Mouse (Mus musculus): ENCODE results near the gene Padi2.

Padi2 gene

DNA sequence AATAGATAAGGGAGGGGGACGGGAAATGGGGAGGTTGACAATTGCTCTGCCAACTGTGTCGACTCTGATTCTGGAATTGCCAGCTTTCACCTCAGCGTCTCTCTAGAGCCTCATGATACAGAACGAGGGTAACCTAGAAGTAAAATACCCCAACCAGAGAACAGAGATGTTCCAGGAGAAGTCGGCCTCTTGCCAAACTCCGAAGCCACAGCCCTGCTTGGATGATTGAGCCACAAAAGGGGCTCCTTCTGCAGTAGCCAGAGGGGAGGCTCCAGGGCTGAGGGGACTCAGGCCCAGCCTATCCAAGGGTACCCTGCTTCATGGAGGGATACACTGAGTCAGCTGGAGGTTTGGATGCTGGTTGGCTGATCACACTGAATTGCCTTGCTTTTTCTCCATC lies 52.2 kb downstream of the Padi2 start:
- no peak for DNase-seq (ENCODE audit: low spot score in 2 of 2)

DNA sequence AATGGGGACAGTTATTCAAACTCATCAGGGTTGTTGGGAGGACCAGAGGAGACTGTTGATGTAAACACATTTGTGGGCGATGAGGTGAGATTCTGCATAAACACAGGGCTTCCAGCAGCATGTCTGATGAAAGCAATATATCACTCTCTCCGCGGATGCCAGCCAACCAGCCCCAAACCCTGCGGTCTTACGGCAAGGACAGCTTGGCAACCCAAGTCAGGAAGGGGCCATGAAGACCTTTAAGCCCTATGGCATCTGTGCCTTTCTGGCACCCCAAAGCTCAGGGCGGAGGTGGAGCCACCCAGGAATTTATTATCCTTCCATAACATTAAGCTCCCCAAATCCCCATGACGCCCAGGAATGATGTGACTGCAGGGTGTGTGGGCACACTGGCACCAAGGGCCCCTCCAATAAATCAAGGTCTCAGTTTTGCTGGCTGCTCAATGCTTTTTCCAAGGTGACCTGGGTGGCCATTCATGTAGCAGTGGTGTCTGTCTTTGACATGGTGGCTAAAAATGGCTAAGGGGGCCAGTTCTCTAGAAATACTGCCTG lies 53.1 kb downstream of the Padi2 start:
- no peak for DNase-seq (ENCODE audit: low spot score in 2 of 2)

DNA sequence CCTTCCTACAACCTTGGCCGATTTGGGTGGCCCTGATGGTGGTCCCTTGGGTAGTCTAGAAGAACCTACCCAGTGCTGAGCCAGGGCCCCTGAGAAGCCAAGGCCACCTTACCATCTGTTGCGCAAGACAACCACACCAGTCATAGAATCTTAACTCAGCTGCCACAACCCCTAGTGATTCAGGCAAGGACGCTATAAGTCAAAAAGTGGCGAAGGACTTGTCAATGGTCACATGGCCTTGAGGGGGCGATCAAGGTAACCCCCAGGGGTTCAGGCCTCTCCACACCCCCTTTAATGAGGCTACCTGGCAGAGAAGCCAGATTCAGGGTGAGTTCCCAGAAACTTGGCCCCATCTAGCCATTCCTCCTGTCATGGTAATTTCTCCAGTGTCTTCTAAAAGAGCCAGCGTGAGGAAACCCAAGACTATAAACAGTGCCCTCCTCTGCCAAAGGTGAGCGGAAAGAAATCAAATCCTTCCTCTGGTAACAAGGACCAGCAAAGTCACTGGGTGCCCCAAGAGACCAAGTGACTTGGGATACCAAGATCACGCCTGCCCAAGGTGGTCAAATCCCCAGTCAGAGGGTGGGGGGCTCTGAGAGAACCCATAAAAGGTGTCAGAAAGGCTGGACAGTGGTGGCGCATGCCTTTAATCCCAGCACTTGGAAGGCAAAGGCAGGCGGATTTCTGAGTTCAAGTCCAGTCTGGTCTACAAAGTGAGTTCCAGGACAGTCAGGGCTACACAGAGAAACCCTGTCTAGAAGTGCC lies 53.8 kb downstream of the Padi2 start:
- no peak for DNase-seq (ENCODE audit: low spot score in 2 of 2)

- peak; percentile 97 to 98 for DNase-seq (ENCODE audit: low spot score in 2 of 2)
These were observed 54.8 kb downstream of the Padi2 start, which contains the start of gene Sdhb for GRCm38 (mm10) chr4:140960781-140961466. Gene Sdhb (plus strand): TSS chr4:140961203.

GRCm38 (mm10) chr4:140961467-140962206 lies 55.5 kb downstream of the Padi2 start:
- DNase-seq (ENCODE audit: low spot score in 2 of 2) = no peak

DNA sequence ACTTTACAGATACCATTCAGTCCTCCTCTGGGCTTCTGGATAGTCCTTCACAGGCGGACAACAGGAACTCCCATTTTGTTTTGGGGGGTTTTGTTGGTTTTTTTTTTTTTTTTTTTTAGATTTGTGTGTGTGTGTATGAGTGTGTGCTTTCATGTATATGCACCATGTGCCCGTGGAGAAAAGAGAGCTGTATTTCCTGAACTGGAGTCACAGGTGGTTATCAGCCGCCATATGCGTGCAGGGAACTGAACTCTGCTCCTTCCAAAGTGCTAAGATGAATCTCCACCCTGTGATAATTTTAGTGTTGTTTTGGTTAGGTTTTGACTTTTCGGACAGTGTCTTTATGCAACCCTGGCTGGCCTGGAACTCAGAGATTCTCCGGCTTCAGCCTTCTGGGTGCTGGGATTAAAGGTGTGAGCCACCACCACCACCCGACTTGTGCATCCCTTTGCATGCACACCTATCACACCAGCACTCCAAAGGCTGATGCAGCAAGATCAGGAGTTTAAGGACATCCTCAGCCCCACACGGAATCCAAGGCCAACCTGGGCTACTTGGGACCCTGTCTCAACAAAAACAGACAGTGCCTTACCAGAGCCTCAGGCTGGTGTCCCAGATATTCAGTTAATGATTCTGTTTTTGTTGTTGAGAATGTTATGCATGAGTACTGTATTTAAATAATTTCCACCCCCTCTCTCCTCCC lies 56.2 kb downstream of the Padi2 start:
- no peak for DNase-seq (ENCODE audit: low spot score in 2 of 2)

DNA sequence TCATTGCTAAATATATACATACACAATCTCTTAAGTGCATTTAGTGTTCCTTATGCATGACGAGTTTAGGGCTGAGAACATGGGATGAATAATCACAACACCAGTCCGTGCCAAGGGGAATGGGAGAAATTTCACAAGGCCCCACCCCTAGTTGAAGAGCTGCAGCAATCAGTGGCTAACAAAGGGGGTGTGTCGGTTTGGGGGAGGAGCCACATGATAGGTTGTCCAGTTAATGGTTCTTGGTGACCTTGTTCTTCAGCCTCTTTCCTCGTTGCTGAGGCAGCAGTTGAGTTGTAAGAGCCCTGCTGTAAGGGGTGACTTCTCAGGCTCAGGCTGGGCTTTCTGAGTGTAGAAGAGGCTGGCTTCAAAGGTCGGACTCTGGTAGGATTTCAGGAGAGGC lies 56.8 kb downstream of the Padi2 start:
- peak in 1 of 2 experiments; percentile 54 for DNase-seq (ENCODE audit: low spot score in 2 of 2)

- DNase-seq (ENCODE audit: low spot score in 2 of 2) = no peak
These were observed 57.9 kb downstream of the Padi2 start for GRCm38 (mm10) chr4:140963941-140964597.

DNA sequence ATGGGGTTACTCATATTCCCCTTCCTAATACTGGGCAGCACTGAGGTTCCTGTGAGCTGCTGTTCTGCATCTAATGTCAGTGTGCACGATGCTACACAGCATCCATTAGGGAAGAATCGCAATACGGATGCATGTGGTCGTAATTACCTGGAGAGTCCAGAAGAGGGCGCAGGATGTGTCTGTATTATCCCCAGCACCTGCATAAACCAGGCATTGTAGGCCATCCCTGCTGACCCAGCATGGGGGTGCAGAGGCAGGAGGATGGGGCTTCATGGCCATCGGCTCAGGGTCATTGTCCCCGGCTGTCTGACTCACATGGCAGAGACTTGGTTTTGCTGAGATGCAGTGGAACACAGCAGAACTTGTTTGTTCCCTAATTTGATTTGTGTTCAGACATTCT lies 58.5 kb downstream of the Padi2 start:
- peak; percentile 58 to 71 for DNase-seq (ENCODE audit: low spot score in 2 of 2)

- no peak for DNase-seq (ENCODE audit: low spot score in 2 of 2)
These were observed 61.4 kb downstream of the Padi2 start for GRCm38 (mm10) chr4:140967386-140968159.

GRCm38 (mm10) chr4:140971691-140972090 lies 65.5 kb downstream of the Padi2 start:
- no peak for DNase-seq (ENCODE audit: low spot score in 2 of 2)

- no peak for DNase-seq (ENCODE audit: low spot score in 2 of 2)
These were observed 68.3 kb downstream of the Padi2 start for GRCm38 (mm10) chr4:140974408-140974807.

DNA sequence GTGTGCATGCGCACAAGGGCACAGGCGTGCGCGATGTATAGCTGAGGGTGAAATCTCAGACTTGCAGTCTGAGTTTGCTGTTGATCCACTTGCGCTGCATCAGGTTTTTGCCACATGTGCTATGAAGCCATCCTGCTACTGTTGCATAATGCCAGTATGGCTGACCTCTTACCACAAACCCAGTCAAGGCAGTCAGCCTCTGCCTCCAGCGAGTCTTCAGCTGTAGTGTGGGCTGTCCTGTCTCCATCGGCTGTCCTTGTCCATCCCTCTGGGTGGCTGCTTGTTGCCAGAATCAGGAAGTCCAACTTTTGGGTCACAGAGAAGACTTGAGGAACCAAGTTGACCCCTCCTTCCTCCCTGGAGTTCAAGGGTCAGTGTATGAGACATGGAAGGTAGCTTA lies 69.2 kb downstream of the Padi2 start:
- no peak for DNase-seq (ENCODE audit: low spot score in 2 of 2)

DNA sequence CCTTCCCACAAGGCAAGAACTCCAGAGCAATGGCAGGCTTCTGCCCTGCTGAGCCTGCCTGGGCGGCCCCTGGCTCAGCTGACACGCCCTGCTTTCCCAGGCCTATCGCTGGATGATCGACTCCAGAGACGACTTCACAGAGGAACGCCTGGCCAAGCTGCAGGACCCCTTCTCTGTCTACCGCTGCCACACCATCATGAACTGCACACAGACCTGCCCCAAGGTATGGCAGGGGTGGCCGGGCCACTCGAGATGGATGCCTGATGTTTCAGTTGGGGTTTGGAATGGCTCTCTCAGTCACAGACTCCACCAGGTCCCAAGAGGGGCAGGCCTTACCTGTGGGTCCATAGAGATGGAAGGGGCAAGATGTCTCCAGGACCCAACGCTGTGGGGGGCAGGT lies 71.1 kb downstream of the Padi2 start:
- no peak for DNase-seq (ENCODE audit: low spot score in 2 of 2)

DNA sequence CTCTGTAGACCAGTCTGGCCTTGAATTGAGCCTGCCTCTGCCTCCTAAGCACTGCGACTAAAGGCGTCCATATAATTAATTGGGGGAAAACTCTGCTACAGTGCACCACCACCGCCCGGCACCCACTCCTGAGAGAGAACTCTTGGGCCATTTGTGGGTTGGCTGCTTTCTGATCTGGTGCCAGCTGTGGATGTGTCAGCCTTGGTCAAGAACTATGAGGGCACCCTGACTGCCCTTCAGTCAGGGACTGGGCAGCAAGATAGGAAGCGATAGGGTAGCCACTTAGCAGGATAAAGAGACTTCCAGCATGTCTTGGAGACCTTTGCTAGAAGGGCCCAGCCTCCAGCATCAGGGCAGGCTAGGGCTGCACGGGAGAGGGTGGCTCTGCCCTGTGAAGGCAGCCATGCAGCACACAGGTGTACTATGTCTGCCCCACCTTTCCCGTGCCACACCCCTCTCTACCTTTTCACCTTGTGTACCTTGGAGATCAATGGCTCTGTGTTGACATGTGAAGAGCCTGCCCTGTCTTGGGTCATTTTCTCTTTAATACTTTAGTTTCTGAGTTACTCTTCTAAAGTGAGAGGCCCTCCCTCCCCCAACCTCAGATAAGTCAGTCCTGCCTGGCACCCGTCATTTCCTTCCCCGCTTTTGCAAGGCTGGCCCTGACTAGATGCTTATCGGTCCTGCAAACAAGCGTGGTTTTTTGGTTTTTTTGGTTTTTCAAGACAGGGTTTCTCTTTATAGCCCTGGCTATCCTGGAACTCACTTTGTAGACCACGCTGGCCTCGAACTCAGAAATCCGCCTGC lies 71.9 kb downstream of the Padi2 start:
- no peak for DNase-seq (ENCODE audit: low spot score in 2 of 2)

GRCm38 (mm10) chr4:140981605-140982004 lies 75.5 kb downstream of the Padi2 start:
- no peak for DNase-seq (ENCODE audit: low spot score in 2 of 2)

DNA sequence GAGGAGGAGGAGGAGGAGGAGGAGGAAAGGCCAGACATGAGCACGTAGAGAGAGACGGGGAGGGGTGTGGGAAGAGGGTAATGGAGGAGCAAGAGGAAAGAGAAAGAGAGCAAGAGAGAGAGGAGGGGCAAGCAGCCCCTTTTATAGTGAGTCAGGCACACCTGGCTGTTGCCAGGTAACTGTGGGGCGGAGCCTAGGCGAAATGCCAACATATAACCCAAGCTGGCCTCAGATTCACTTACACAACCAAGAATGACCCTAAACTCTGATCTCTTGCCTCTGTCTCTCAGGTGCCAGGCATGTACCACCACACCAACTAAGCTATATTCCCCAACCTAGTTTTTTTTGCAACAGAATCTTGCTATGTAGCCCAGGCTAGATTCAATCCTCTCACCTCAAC lies 76.7 kb downstream of the Padi2 start:
- DNase-seq (ENCODE audit: low spot score in 2 of 2) = no peak

DNA sequence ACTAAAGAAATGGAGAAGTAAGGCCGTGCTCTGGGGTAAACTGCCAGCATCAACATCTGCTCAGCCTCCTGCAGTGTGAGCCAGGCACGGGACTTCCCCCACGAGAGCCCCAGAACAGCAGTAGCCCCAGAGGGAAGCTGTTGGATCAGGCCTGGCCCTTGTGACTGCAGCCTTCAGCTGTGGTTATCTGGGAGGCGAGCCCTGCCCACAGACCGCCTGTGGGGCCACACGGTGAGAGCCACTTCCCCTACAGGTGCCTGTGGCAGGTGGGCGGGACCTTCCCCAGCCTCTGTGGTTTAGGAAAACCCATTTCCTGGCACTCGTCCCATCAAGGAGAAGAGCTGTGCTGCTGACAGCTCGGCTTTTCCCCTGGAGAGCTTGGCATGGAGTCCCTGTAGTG lies 77.3 kb downstream of the Padi2 start:
- peak; percentile 88 to 89 for DNase-seq (ENCODE audit: low spot score in 2 of 2)

DNA sequence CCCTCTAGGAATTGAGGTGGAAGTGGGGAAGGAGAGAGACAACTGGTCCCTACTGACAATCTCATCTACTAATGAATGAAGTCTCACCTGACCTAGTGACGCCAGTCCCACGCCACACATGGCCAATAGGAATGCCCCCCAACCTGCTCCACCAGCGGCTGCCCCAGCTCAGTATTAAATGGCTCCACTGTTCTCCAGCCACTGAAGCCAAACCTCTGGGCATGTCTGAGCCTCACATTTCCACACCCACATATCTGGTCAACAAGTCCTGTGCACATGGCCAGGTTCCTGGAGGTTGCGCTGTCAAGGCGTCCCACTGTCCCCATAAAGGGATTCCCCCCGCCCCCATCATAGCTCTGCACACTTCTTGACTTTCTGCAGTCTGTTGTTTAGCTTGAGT lies 78.4 kb downstream of the Padi2 start:
- DNase-seq (ENCODE audit: low spot score in 2 of 2) = no peak
